Mouse (Mus musculus) embryonic facial prominence, embryonic 10.5 days (tissue): ENCODE measurements around the gene Adipoq. TPM values are rescaled to one million over a fixed set of nuclear protein-coding genes. Genes with fewer than 3 reads are reported as not detected.

Source experiments
- DNase-seq: peaks from one replicate; pipeline ENCODE4 v3.0.0-alpha.2; 2017; ENCODE audit warnings: low spot score
- H3K27ac ChIP-seq: fragments of 300-500 bp; sonication (generic); replicated peaks from 2 replicates; pipeline ENCODE4 v1.5.1; 2016; ENCODE audit warnings: mild to moderate bottlenecking
- H3K27me3 ChIP-seq: fragments of 300-500 bp; sonication (generic); replicated peaks from 2 replicates; pipeline ENCODE4 v1.6.1; 2016; ENCODE audit warnings: low read depth, mild to moderate bottlenecking; ENCODE audit not compliant: poor library complexity, severe bottlenecking
- H3K36me3 ChIP-seq: fragments of 300-500 bp; sonication (generic); replicated peaks from 2 replicates; pipeline ENCODE4 v1.6.1; 2016; ENCODE audit warnings: mild to moderate bottlenecking, moderate library complexity
- H3K4me1 ChIP-seq: fragments of 300-500 bp; sonication (generic); 2 replicates; pipeline ENCODE4 v1.6.1; 2016
- H3K4me3 ChIP-seq: fragments of 300-500 bp; sonication (generic); 2 replicates; pipeline ENCODE4 v1.5.1; 2016; ENCODE audit warnings: mild to moderate bottlenecking, moderate library complexity
- H3K9me3 ChIP-seq: fragments of 300-500 bp; sonication (generic); 2 replicates; pipeline ENCODE4 v1.6.1; 2016; ENCODE audit warnings: mild to moderate bottlenecking
- WGBS: fragments of 180-500 bp; shearing (Covaris S2); methylation state at CpG from one replicate; pipeline ENCODE4 v1.1.7; 2016; 5-methylcytosine and 5-hydroxymethylcytosine counted together
- polyA plus RNA-seq: library from polyadenylated mRNA; unstranded; fragments of >200 nt; fragmentation: Nextera tagmentation; extraction: Ambion mirVana; gene quantifications from 2 replicates; pipeline ENCODE4 v1.2.1, GENCODE M21; 2016

Adipoq gene
- polyA plus RNA-seq, 1 experiment from 2014 or later = not detected

DNA sequence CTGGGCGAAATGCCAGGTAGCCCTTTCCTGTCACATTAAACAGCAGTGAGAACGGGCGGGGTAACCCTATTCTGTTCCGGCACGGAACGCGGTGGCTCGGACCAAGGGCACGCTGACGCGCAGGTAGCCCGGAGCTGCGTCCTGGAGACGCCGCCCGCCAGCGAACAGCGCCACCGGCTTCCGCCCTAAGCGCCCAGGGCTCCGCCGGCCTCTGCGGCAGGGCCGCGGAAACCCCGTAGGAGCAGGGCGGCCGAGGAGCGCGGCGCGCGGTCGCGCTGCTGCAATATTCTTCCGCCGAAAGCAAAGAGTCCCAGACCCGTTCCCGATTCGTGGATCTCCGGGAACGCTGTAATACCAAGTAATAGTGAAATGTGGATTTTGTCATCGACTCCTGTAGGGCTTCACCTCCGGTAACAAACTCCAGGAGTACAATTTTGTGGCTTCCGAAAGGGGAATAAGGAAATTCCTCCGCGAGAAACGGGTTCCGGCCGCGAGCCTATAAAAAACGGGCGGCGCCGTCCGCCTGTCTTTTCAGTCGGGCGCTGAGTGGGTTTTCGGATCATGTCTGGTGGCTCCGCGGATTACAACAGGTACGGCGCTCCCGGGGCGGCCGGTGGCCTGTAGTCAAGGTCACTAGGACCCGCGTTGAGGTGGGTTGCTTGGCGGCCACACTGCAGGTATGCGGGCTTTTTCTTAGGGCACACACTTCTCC is 38.9 kb upstream of the Adipoq start, which contains the start of gene Eif4a2:
Gene Eif4a2, plus strand, starts transcription at position 214 of the 712 bp plus-strand sequence.
- whole genome bisulfite sequencing = under 1% methylated on average over 71 of the region's 71 CpGs
- H3K36me3 ChIP-seq = peaks cover 43% of the 10 kb centered on the region
- no peaks in the 10 kb centered on the region for H3K27me3 ChIP-seq
- DNase-seq = peak; percentile 93
- H3K4me1 ChIP-seq = peaks cover 31% of the 10 kb centered on the region
- peak within 1 kb of the TSS; percentile 98 for H3K27ac ChIP-seq
- H3K9me3 ChIP-seq = no peaks in the 10 kb centered on the region
- peak within 1 kb of the TSS; percentile 79 for H3K4me3 ChIP-seq

DNA sequence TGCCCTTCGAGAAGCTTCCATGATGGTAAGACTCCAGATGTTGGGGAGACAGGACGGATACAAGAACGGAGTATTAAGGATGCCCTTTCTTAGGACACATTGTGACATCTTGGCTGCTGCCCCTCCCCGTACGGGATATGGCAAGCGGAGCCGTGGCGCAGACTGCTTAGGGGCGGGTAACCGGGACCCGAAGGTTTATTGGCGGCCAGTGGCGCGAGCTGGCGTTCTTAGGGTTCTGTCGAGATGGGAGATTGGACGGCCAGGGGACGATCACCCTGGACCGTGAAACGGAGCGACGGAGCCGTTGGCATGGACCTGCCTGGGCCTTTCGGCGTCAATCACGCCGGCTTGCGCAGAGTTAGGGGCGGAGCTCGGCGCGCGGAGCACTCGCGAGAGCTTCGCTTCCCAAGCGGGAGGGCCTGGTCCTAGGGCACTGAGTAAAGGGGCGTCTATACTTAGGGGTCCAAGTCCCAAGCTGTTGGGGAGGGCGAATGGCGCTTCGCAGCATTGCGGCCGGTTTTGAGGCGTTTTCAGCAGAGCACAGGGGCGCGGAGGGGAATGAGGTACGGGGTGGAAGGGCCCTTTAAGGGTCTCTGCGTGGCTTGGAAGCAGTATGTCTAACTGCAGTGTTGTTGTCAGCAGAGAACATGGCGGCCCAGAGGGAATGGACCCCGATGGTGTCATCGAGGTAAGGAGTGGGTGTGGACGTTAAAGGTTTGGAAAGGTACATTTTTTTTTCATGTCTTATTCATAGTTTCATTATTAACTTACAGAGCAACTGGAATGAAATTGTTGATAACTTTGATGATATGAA is 38.2 kb upstream of the Adipoq start:
- peak overlapping the region; percentile 98 for H3K27ac ChIP-seq
- peak; percentile 85 for DNase-seq
- H3K27me3 ChIP-seq = no peaks in the 10 kb centered on the region
- H3K36me3 ChIP-seq = peaks cover 50% of the 10 kb centered on the region
- H3K4me3 ChIP-seq = peak overlapping the region; percentile 79
- WGBS = under 1% methylated on average over 52 of the region's 52 CpGs
- peaks cover 24% of the 10 kb centered on the region for H3K4me1 ChIP-seq
- no peaks in the 10 kb centered on the region for H3K9me3 ChIP-seq

DNA sequence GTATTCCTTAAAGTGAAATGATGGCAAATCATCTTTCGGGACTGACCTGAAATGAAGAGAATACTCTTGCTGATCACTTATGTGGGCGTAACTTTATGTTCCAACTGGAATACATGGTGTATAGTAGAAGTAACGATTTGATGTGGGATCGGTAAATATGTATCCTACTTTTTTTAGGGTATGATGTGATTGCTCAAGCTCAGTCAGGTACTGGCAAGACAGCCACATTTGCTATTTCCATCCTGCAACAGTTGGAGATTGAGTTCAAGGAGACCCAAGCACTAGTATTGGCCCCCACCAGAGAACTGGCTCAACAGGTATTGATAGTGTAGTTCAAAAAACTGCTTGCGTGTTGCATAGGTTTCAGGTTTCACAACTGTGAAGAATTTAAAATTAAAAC is 37.4 kb upstream of the Adipoq start:
- no peak for DNase-seq
- Histone ChIP-seq H3K27me3 (no peaks in the 10 kb centered on the region), H3K4me3 (peak overlapping the region; percentile 79), H3K36me3 (peaks cover 55% of the 10 kb centered on the region), H3K4me1 (peaks cover 24% of the 10 kb centered on the region), H3K27ac (peak overlapping the region; percentile 98), H3K9me3 (no peaks in the 10 kb centered on the region)
- 8% methylated on average over 5 of the region's 5 CpGs for WGBS

DNA sequence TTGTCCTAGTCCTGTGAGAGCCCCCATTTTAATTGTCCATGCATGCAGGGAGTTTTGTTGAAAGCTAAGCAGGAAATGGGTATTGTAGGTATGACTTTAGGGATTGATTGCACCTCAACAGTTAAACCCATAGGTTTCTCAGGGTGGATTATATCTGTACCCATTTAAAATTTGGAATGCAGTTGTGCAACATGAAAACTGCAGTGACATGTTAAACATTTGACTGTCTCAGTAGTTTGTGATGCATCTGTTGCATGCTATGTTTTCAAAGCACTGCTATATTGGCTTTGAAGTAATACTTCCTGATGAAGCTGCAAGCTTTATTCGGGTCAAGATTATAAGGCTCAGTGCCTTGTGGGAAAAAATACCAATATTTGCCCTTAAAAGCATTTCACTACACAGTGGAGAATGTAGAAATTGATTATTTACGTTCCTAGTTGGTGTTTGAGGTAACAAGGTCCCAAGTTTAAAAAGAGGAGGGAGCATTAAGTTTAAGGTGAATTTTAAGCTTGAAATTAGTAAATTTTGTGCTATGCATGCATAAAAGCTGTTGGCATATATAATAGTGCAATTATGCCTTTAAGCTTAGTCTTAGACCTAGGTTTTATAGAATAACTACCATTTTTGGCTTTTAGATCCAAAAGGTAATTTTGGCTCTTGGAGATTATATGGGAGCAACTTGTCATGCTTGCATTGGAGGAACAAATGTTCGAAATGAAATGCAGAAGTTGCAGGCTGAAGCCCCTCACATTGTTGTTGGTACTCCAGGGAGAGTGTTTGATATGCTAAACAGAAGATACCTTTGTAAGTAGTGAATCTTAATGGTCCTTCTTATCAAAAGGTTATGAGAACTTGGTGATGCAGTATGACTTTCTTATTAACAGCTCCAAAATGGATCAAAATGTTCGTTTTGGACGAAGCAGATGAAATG is 36.7 kb upstream of the Adipoq start:
- no peak for DNase-seq
- Histone ChIP-seq H3K27me3 (no peaks in the 10 kb centered on the region), H3K4me1 (peaks cover 24% of the 10 kb centered on the region), H3K9me3 (no peaks in the 10 kb centered on the region), H3K4me3 (peak overlapping the region; percentile 79), H3K36me3 (peaks cover 62% of the 10 kb centered on the region), H3K27ac (peak overlapping the region; percentile 98)
- WGBS = 64% methylated on average over 5 of the region's 5 CpGs

DNA sequence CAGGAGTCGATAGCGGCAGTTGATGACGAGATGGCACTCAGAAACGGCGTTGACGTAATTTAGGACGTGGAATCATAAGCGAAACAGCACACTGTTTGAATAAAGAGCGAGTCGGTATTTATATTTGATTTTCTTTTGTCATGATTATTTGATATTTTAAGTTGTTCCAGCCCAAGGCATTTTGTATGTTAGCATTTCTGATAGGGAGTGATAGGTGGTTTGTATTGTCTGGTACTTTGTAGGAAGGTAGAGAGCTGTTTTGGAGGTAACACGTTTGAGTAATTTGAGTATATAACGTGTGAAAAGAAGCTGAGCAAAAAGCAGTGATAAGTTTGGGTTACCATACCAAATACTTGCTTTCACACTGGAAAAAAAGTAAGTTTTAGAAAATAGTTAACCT is 34.0 kb upstream of the Adipoq start:
- peaks cover 88% of the 10 kb centered on the region for H3K36me3 ChIP-seq
- WGBS = 86% methylated on average over 12 of the region's 12 CpGs
- no peak for DNase-seq

DNA sequence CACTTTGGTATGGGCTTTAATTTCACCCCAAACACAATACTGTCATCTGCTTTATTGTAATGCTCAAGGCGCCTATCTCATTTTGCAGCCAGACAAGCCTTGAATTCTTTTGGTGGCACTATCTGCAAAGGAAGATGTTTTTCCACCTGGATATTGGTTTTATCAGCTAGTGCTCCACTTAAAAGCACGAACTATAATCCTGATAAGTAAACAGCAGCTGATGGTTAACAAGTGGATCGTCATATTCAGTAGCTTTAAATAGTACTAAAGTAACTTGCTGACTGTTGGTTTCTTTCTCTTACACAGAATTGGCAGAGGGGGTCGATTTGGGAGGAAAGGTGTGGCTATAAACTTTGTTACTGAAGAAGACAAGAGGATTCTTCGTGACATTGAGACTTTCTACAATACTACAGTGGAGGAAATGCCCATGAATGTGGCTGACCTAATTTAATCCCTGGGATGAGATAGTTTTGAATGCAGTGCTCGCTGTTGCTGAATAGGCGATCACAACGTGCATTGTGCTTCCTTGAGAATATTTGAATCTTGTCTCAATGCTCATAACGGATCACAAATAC is 33.4 kb upstream of the Adipoq start:
- H3K36me3 ChIP-seq = peaks cover 94% of the 10 kb centered on the region
- no peak overlapping the region for H3K27ac ChIP-seq
- 66% methylated on average over 9 of the region's 9 CpGs for WGBS
- H3K9me3 ChIP-seq = no peaks in the 10 kb centered on the region
- H3K4me3 ChIP-seq = 0 out of 2 replicates have a peak overlapping the region, but pooled peaks have one; percentile 8
- peaks cover 19% of the 10 kb centered on the region for H3K4me1 ChIP-seq
- no peak for DNase-seq
- no peaks in the 10 kb centered on the region for H3K27me3 ChIP-seq

More for the DNA sequence above, 34.0 kb upstream of the Adipoq start:
- Histone ChIP-seq H3K27me3 (no peaks in the 10 kb centered on the region), H3K4me1 (peaks cover 19% of the 10 kb centered on the region), H3K4me3 (0 out of 2 replicates have a peak overlapping the region, but pooled peaks have one; percentile 8), H3K27ac (no peak overlapping the region), H3K9me3 (no peaks in the 10 kb centered on the region)

DNA sequence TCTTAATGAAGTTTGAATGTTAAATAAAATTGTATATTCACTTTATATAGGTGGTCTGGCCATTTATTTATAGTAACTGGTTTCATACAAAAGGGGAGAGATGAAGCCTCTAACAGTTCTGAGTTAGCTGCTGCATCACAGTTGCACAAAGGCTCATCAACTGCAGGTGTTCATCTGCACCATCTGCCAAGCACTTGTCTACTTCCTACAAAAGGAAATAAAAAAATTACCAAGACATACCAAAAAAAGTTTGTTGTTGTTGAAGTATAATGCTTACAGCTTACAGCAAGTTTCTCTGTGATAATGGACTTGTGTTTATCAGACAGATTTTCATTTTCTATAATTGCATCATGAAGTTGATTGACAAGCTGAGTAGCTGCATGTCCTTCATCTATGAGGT is 32.4 kb upstream of the Adipoq start:
- H3K9me3 ChIP-seq = no peaks in the 10 kb centered on the region
- peaks cover 18% of the 10 kb centered on the region for H3K4me1 ChIP-seq
- H3K4me3 ChIP-seq = no peak overlapping the region
- no peak for DNase-seq
- H3K36me3 ChIP-seq = peaks cover 94% of the 10 kb centered on the region
- no peaks in the 10 kb centered on the region for H3K27me3 ChIP-seq
- H3K27ac ChIP-seq = no peak overlapping the region

DNA sequence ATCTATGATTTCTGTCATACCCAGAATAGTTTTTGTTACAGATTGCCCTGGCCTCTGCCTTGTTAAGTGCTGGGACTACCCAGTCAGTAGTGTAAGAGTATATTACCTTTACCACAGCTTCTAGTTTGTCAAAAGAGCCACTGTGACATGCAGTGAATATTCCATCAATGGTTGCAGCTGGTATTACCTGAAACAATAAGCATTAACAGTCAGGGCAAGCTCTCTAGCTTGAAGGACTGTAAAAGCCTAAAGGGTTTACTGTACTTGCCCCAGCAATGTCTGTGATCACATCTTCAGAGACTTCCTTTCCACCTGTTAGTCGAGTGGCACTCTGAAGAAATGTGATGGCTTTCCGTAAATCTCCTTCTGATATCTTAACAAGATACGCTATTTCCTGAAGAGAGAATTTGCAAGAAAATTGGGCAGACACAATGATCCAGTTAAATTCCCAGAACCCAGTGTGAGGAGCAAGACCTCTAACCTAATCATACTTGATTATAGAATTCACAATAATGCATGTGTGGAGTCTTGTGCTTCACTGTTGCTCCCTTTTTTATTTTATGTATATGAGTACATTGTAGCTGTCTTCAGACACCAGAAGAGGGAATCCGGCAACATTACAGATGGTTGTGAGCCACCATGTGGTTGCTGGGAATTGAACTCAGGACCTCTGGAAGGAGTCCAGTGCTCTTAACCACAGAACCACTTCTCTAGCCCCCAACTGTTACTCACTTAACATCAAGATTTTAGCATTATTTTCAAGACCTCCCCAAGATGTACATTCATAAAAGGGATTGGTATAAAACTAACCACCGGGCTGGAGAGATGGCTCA is 31.8 kb upstream of the Adipoq start:
- Histone ChIP-seq H3K4me3 (no peak overlapping the region), H3K36me3 (peaks cover 94% of the 10 kb centered on the region), H3K27ac (no peak overlapping the region), H3K27me3 (no peaks in the 10 kb centered on the region), H3K9me3 (no peaks in the 10 kb centered on the region), H3K4me1 (peaks cover 12% of the 10 kb centered on the region)
- WGBS = 76% methylated on average over 5 of the region's 5 CpGs
- DNase-seq = no peak

DNA sequence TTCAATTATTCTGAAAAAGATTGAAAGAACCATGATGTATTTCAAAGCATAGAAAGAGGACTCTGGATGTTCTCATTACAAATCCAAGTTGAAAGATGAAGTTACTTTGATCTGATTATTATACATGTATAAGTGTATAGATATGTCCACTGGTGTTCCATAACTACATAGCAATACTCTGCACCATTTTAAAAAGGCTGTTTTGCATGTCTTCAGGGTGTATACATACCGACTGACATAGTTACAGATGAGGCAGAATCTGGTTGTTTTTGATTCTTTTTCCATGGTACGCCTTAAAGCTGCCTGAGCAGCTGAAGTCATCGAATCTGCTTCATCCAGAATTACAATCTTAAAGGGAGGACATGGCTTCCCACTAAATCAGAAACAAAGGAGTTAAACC is 30.9 kb upstream of the Adipoq start:
- Histone ChIP-seq H3K36me3 (peaks cover 94% of the 10 kb centered on the region), H3K27me3 (no peaks in the 10 kb centered on the region), H3K4me1 (peaks cover 4% of the 10 kb centered on the region; the same call in 1 of the 2 replicates), H3K9me3 (no peaks in the 10 kb centered on the region), H3K4me3 (no peak overlapping the region), H3K27ac (no peak overlapping the region)
- WGBS = 90% methylated on average over 3 of the region's 3 CpGs
- DNase-seq = no peak

DNA sequence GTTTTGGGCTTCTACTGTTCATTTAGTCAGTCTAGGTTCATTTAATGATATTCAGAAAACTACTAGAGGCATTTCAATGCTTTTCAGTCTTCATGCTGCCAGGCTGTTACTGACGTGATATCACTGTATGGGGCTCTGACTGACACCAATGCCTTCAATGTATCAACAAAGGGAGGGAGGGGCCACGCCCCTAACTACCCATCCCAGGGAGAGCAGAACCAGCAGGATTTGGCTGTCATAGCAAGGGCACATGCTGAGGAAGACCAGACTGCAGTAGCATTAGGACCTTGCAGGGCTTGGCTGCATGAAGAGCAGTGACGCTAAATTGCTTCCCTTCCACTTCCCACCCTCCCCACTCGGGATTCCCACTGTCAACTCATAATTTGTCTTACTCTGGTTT is 29.2 kb upstream of the Adipoq start:
- no peak for DNase-seq
- Histone ChIP-seq H3K36me3 (peaks cover 94% of the 10 kb centered on the region), H3K4me1 (no peaks in the 10 kb centered on the region), H3K27me3 (no peaks in the 10 kb centered on the region), H3K27ac (no peak overlapping the region), H3K4me3 (no peak overlapping the region), H3K9me3 (no peaks in the 10 kb centered on the region)
- WGBS = 70% methylated on average over 4 of the region's 4 CpGs

DNA sequence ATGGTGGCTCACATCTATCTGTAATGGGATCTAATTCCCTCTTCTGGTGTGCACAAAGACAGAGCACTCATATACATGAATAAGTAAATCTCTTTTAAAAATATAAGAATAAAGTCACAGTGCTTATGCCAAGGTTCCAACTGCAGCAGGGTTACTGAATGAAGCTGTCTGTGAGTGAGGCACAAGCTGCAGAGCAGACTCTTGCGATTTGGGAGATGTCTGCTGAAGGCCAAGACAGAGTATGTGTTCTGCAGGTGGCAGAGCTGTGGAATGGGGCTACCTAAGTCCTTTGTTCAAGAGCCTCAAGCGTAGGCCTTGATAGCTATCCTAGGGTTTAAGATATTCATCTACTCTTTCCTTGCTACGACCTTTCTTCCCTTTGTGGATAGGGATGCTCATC is 23.9 kb upstream of the Adipoq start:
- Histone ChIP-seq H3K27ac (no peak overlapping the region), H3K9me3 (no peaks in the 10 kb centered on the region), H3K36me3 (peaks cover 76% of the 10 kb centered on the region), H3K4me1 (peaks cover 8% of the 10 kb centered on the region), H3K27me3 (no peaks in the 10 kb centered on the region), H3K4me3 (no peak overlapping the region)
- no peak for DNase-seq
- 91% methylated on average over 3 of the region's 3 CpGs for WGBS
